Mouse (Mus musculus) lung, embryonic 14.5 days (tissue): ENCODE measurements at regions not wholly inside any gene's neighbourhood (a gene's known extent, or its start where the extent isn't known, plus 50 kb on each side); places are given as distances from the start of the nearest gene placed in this dataset.

Source experiments
- ATAC-seq: fragments of 200-750 bp; cut with Nextera tagmentation; 2 replicates; pipeline ENCODE4 v1.8.0; 2017; ENCODE audit warnings: mild to moderate bottlenecking, moderate TSS enrichment, moderate library complexity; ENCODE audit not compliant: insufficient read depth
- DNase-seq: peaks from one replicate; pipeline ENCODE4 v3.0.0-alpha.2; 2015
- H3K27ac ChIP-seq: fragments of 300-500 bp; sonication (generic); 2 replicates; pipeline ENCODE4 v1.5.1; 2014; ENCODE audit warnings: low read depth, mild to moderate bottlenecking, moderate library complexity
- H3K27me3 ChIP-seq: fragments of 300-500 bp; sonication (generic); 2 replicates; pipeline ENCODE4 v1.6.1; 2014; ENCODE audit warnings: low read length, control low read depth; ENCODE audit not compliant: insufficient read depth
- H3K36me3 ChIP-seq: fragments of 300-500 bp; sonication (generic); 2 replicates; pipeline ENCODE4 v1.6.1; 2014; ENCODE audit warnings: control low read depth; ENCODE audit not compliant: insufficient read depth
- H3K4me1 ChIP-seq: fragments of 300-500 bp; sonication (generic); 2 replicates; pipeline ENCODE4 v1.6.1; 2014; ENCODE audit warnings: antibody characterized with exemption, control low read depth; ENCODE audit not compliant: insufficient read depth
- H3K4me2 ChIP-seq: fragments of 300-500 bp; sonication (generic); 2 replicates; pipeline ENCODE4 v1.6.1; 2014; ENCODE audit warnings: mild to moderate bottlenecking
- H3K4me3 ChIP-seq: fragments of 300-500 bp; sonication (generic); 2 replicates; pipeline ENCODE4 v1.5.1; 2014; ENCODE audit warnings: low read depth, low read length
- H3K9ac ChIP-seq: fragments of 300-500 bp; sonication (generic); 2 replicates; pipeline ENCODE4 v1.6.1; 2014
- H3K9me3 ChIP-seq: fragments of 300-500 bp; sonication (generic); 2 replicates; pipeline ENCODE4 v1.6.1; 2016; ENCODE audit warnings: low read depth, low read length, control low read depth
- CTCF ChIP-seq: IDR thresholded peaks from 2 replicates; pipeline ENCODE4 v1.5.1; 2016; ENCODE audit warnings: antibody characterized with exemption, low read depth
- WGBS: fragments of 180-500 bp; shearing (Covaris S2); extraction: QIAGEN DNeasy Blood & Tissue Kit; methylation state at CpG from one replicate; pipeline ENCODE4 v1.1.7; 2014; 5-methylcytosine and 5-hydroxymethylcytosine counted together

DNA sequence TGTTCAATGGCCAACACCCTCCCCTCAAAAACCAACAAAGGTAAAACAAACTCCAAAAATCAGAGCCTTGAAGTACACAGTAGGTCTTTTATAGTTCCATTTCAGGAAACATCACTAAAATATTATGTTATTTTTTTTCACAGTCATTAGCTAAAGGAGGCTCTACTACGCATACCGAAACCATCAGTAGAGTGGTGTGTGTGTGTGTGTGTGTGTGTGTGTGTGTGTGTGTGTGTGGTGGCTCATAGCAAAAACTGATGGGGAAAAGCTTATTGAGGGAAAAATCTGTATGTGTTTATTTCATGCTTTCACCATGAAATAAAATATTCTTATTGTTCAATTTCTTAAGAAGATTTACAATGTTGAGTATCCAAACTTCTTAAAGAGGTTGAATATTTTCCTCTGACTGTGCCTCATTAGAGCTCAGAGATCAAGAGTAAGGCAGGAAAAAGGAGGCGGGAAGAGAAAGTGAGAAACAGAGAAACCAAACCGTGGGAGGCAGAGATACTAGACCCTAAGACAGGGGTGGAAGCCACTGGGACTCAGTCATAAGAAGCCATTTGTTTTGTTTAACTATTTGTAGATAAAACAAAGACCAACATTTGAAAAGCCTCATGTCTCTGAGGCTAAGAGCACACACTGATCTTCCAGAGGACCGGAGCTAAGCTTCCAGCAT lies 159.6 kb downstream of the Icos start:
- no peak overlapping the region for H3K4me2 ChIP-seq
- WGBS: 54% methylated on average over 5 of the region's 5 CpGs
- ATAC-seq: no peak

DNA sequence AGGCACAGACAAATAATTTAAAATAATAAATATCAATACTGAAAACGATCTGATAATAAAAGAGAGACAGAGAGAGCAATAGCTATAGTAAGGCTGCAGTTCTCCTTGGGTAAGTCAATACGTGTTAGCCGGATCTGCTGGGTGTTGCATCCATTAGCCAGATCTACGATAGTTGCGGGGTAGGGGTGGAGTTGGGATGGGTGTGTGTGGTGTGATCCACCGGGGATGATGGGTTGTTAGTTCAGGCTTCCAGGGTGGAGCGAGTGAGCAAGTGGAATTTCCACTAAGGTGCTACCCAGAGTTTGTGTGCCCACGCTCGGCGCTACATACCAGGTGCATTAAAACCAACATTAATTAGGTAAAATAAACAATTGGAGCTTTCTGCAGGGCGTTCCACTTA lies 160.2 kb downstream of the Icos start:
- no peaks in the 10 kb centered on the region for H3K36me3 ChIP-seq
- no peak overlapping the region for H3K9ac ChIP-seq
- peaks cover 29% of the 10 kb centered on the region for H3K4me1 ChIP-seq
- TF ChIP-seq CTCF: no peak
- DNase-seq (no peak), ATAC-seq (no peak)
- no peaks in the 10 kb centered on the region for H3K9me3 ChIP-seq
- H3K4me3 ChIP-seq: no peak overlapping the region
- no peak overlapping the region for H3K4me2 ChIP-seq
- WGBS: 49% methylated on average over 11 of the region's 11 CpGs
- H3K27ac ChIP-seq: no peak overlapping the region
- no peaks in the 10 kb centered on the region for H3K27me3 ChIP-seq

More for the DNA sequence above, 159.6 kb downstream of the Icos start:
- DNase-seq: no peak
- Histone ChIP-seq H3K4me3 (no peak overlapping the region), H3K9ac (no peak overlapping the region), H3K27me3 (no peaks in the 10 kb centered on the region), H3K9me3 (no peaks in the 10 kb centered on the region), H3K27ac (no peak overlapping the region), H3K4me1 (peaks cover 23% of the 10 kb centered on the region; the same call in 1 of the 2 replicates), H3K36me3 (no peaks in the 10 kb centered on the region)
- TF ChIP-seq CTCF: no peak

DNA sequence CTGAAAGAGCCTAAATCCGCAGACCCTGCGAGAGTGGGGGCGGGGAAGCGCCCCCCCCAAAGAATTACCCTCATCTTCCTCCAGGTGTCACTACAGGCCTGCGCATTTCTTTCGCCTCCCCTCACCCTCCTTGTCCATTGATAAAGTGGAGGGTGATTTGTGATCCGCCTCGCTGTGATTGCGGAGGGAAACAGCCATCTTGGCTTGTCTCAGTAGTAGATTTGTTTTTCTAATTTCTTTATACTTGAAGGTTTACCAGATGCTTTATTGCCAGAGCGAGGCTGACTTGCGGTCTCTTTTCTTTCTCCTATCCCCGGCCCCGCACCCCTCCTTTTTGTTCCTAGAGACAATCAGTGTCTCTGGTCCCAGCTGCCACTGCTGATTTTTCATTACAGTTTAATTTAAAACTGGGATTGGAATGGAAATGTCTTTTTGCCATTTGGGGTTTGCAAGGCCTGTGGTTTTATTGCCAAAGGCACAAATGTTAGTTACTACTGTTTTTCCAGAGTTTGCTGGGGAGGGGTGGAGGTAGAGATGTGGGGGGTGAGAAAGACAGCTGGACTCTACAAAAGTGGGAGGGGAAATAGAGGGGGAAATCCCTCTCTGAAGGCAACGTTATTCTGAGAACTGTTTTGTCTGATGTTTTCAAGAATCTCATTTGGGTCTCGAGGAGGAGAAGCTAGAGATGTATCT lies 161.7 kb downstream of the Icos start:
- Histone ChIP-seq H3K9me3 (no peaks in the 10 kb centered on the region), H3K9ac (peak overlapping the region; percentile 14; the same call in 1 of the 2 replicates), H3K4me1 (peaks cover 33% of the 10 kb centered on the region), H3K4me3 (no peak overlapping the region), H3K36me3 (no peaks in the 10 kb centered on the region), H3K27ac (no peak overlapping the region), H3K27me3 (no peaks in the 10 kb centered on the region), H3K4me2 (peak overlapping the region; percentile 53)
- 7% methylated on average over 15 of the region's 15 CpGs for WGBS
- peak; percentile 82 for TF ChIP-seq CTCF
- DNase-seq (peak; percentile 81), ATAC-seq (0 out of 2 replicates have a peak, but pooled peaks have one; percentile 29)

DNA sequence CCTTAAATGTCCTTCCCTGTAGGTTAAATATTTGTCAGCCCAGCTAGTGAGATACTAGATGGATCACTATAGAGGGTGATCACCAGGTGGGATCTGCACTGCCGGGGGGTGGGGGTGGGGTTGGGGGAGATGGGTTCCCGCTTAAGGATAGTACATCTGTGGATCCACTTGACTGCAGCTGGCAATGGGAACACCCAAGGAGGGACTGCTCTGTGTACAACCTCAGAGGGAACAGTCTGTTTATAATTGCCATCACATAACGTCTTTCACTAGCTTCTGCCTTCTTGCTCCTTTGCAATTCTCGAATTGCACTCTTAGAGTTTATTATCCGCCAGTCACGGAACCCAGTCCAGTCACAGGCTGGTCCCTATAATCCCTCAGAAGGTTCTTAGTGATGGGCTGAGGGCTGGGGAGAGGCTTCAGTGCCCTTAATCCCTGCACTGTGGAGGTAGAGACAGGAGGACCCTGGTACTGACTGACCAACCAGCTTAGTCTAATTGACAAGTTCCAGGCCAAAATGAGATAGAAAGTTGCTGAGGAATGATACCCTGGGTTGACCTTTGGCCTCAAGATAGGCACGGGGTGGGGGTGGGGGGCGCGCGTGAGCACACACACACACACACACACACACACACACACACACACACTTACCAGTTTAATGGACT lies 162.4 kb downstream of the Icos start:
- H3K27me3 ChIP-seq: no peaks in the 10 kb centered on the region
- no peak for TF ChIP-seq CTCF
- no peak overlapping the region for H3K27ac ChIP-seq
- no peaks in the 10 kb centered on the region for H3K36me3 ChIP-seq
- no peaks in the 10 kb centered on the region for H3K9me3 ChIP-seq
- no peak overlapping the region for H3K9ac ChIP-seq
- WGBS: 36% methylated on average over 10 of the region's 10 CpGs
- ATAC-seq (peak; percentile 32; the same call in 1 of the 2 replicates), DNase-seq (peak; percentile 14)
- H3K4me2 ChIP-seq: 0 out of 2 replicates have a peak overlapping the region, but pooled peaks have one; percentile 53
- H3K4me1 ChIP-seq: peaks cover 37% of the 10 kb centered on the region
- H3K4me3 ChIP-seq: no peak overlapping the region

DNA sequence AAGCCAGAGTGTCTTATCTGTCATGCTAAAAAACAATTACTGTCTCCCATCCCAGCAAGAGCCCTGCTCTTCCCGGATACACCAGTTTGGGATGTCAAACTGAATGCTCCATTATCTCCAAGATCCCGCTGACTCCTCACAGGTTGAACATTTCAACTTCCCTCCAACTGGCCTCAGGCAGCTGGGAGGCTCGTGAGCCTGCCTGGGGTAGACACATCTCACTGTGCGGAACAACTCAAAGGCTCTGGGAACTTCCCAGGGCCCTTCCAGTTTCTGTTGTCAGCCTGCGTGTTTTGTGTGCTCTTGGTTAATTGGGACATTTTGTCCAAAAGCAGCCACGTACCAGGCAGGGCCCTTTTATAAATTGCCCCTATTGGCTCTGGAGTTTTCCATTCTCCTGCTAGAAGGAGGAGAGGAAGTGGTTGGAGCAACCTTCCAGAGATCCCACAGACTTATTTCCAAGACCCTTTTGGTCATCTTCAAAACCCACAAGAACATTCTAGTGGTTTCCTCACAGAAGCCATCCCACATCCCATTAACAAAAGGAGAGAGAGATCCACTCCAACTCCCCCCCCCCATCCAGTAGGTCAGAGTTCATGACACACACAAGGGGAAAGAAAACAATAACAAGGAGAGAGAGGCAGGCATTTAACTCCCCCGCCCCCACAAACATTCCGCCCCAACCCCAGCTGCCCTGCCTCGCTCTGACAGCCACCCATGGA lies 163.3 kb downstream of the Icos start:
- H3K9ac ChIP-seq: no peak overlapping the region
- H3K4me3 ChIP-seq: no peak overlapping the region
- 41% methylated on average over 9 of the region's 9 CpGs for WGBS
- H3K27ac ChIP-seq: no peak overlapping the region
- H3K9me3 ChIP-seq: no peaks in the 10 kb centered on the region
- no peaks in the 10 kb centered on the region for H3K27me3 ChIP-seq
- DNase-seq (peak; percentile 13), ATAC-seq (no peak)
- H3K4me1 ChIP-seq: peaks cover 39% of the 10 kb centered on the region
- H3K4me2 ChIP-seq: no peak overlapping the region
- no peak for TF ChIP-seq CTCF
- no peaks in the 10 kb centered on the region for H3K36me3 ChIP-seq

DNA sequence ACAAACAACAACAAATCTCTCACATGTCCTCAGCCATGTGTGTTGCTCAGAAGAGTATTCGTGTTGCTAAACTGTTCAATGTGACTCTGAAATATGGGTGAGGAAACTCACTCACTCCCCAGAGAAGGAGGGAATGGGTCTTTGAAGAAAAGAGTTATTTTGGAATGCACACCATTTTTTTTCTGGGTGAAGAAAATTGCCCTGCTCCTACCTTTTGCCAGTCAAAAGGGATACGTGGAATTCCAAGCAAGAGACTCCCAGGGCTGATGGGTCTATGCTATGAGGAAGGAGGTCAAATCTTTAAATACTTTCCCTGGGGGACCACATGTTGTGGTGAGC lies 163.8 kb downstream of the Icos start:
- Histone ChIP-seq H3K4me2 (no peak overlapping the region), H3K9me3 (no peaks in the 10 kb centered on the region), H3K4me1 (peaks cover 39% of the 10 kb centered on the region), H3K36me3 (no peaks in the 10 kb centered on the region), H3K9ac (no peak overlapping the region), H3K27me3 (no peaks in the 10 kb centered on the region), H3K27ac (no peak overlapping the region), H3K4me3 (no peak overlapping the region)
- no peak for TF ChIP-seq CTCF
- WGBS: 29% methylated on average over 2 of the region's 2 CpGs
- ATAC-seq: no peak
- DNase-seq: peak; percentile 14

DNA sequence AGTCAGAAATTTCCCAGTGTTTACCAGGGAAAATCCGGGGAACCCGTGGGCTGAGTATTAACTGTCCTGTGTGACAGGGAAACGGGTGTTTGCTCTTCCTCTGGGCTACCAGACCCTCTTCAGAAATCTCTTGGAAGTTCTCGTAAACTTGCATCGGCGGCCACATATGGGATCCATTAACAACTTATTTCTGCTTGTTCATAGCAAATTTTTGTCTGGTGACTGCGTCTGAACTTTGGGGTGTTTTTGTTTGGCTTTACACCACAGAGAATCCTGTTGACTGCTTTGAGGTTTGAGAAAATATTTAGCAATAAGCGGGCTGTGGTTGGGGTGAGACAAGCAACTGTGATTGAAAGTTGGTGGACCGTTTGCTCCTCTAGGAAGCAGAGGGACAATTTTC lies 164.2 kb downstream of the Icos start:
- DNase-seq (peak; percentile 78), ATAC-seq (peak; percentile 19; the same call in 1 of the 2 replicates)
- no peaks in the 10 kb centered on the region for H3K9me3 ChIP-seq
- H3K4me2 ChIP-seq: no peak overlapping the region
- 18% methylated on average over 9 of the region's 9 CpGs for WGBS
- no peak overlapping the region for H3K27ac ChIP-seq
- no peak overlapping the region for H3K9ac ChIP-seq
- no peak overlapping the region for H3K4me3 ChIP-seq
- H3K4me1 ChIP-seq: peaks cover 39% of the 10 kb centered on the region
- TF ChIP-seq CTCF: no peak
- no peaks in the 10 kb centered on the region for H3K36me3 ChIP-seq
- no peaks in the 10 kb centered on the region for H3K27me3 ChIP-seq
